Mouse (Mus musculus): ENCODE measurements around the gene Cfap126.
"Not testable (repeated sequence)": the region's sequence is repeated elsewhere in the genome, so short reads cannot be mapped to it uniquely, and the experiment has no call there.

GRCm38 (mm10) chr1:171072217-171072616, 41.5 kb upstream of the Cfap126 start:
- not testable (repeated sequence) for TF ChIP-seq CTCF (IDR thresholded peaks at IDR 0.05); POLR2A (IDR thresholded peaks at IDR 0.05; ENCODE audit: insufficient read depth, low read depth, low read length); EP300 (IDR thresholded peaks at IDR 0.05; ENCODE audit: insufficient read depth, low read depth, low read length)
